Mouse (Mus musculus): ENCODE measurements around the gene Tubb3. TPM values are rescaled to one million over a fixed set of nuclear protein-coding genes. Genes with fewer than 3 reads are reported as not detected.
A peak's percentile ranks its signal among the peaks of the same experiment; 100 is the strongest.
"Not testable (repeated sequence)": the region's sequence is repeated elsewhere in the genome, so short reads cannot be mapped to it uniquely, and the experiment has no call there.

Tubb3 gene
- polyA plus RNA-seq, 1 experiment from 2014 or later: 4.9 TPM

GRCm38 (mm10) chr8:123414255-123414654 lies 3.0 kb downstream of the Tubb3 start:
- Histone ChIP-seq H3K36me3 (no peaks in the 10 kb centered on the region), H3K4me1 (peaks cover 28% of the 10 kb centered on the region), H3K27me3 (replicated peaks) (peaks cover 43% of the 10 kb centered on the region), H3K9me3 (no peaks in the 10 kb centered on the region), H3K4me3 (no peak overlapping the region), H3K9ac (no peak overlapping the region), H3K27ac (replicated peaks) (no peak overlapping the region), H3K4me2 (no peak overlapping the region)
- WGBS: 6% methylated on average over 9 of the region's 9 CpGs
- no peak for ATAC-seq (ENCODE audit: extremely low read depth, insufficient number of reproducible peaks, low FRiP score, low TSS enrichment)

GRCm38 (mm10) chr8:123414997-123415696 lies 3.9 kb downstream of the Tubb3 start:
- H3K9ac ChIP-seq; H3K27ac ChIP-seq (replicated peaks); H3K4me3 ChIP-seq; ATAC-seq (ENCODE audit: extremely low read depth, insufficient number of reproducible peaks, low FRiP score, low TSS enrichment); H3K9me3 ChIP-seq; H3K36me3 ChIP-seq; H3K4me2 ChIP-seq: not testable (repeated sequence)
- peaks cover 19% of the 10 kb centered on the region for H3K4me1 ChIP-seq
- 77% methylated on average over 5 of the region's 5 CpGs for WGBS
- H3K27me3 ChIP-seq (replicated peaks): peaks cover 42% of the 10 kb centered on the region

GRCm38 (mm10) chr8:123415967-123416943 lies 5.0 kb downstream of the Tubb3 start:
- no peak overlapping the region for H3K9ac ChIP-seq
- no peak overlapping the region for H3K4me3 ChIP-seq
- 46% methylated on average over 8 of the region's 8 CpGs for WGBS
- H3K4me1 ChIP-seq: peaks cover 8% of the 10 kb centered on the region
- ATAC-seq (ENCODE audit: extremely low read depth, insufficient number of reproducible peaks, low FRiP score, low TSS enrichment): no peak
- no peak overlapping the region for H3K27ac ChIP-seq (replicated peaks)
- H3K36me3 ChIP-seq: no peaks in the 10 kb centered on the region
- H3K9me3 ChIP-seq: no peaks in the 10 kb centered on the region
- H3K4me2 ChIP-seq: no peak overlapping the region
- H3K27me3 ChIP-seq (replicated peaks): peaks cover 35% of the 10 kb centered on the region

GRCm38 (mm10) chr8:123416944-123417555 lies 5.8 kb downstream of the Tubb3 start:
- Histone ChIP-seq H3K4me2 (no peak overlapping the region), H3K4me1 (peaks cover 2% of the 10 kb centered on the region), H3K27ac (replicated peaks) (no peak overlapping the region), H3K9me3 (no peaks in the 10 kb centered on the region), H3K9ac (no peak overlapping the region), H3K36me3 (no peaks in the 10 kb centered on the region), H3K4me3 (no peak overlapping the region), H3K27me3 (replicated peaks) (peaks cover 31% of the 10 kb centered on the region)
- ATAC-seq (ENCODE audit: extremely low read depth, insufficient number of reproducible peaks, low FRiP score, low TSS enrichment): no peak
- 71% methylated on average over 8 of the region's 8 CpGs for WGBS

- Histone ChIP-seq H3K9ac (no peak overlapping the region), H3K4me2 (no peak overlapping the region), H3K36me3 (no peaks in the 10 kb centered on the region), H3K27ac (replicated peaks) (no peak overlapping the region), H3K9me3 (no peaks in the 10 kb centered on the region), H3K4me1 (peaks cover 4% of the 10 kb centered on the region), H3K27me3 (replicated peaks) (peaks cover 11% of the 10 kb centered on the region), H3K4me3 (no peak overlapping the region)
- WGBS: 76% methylated on average over 4 of the region's 4 CpGs
- no peak for ATAC-seq (ENCODE audit: extremely low read depth, insufficient number of reproducible peaks, low FRiP score, low TSS enrichment)
These were observed 8.5 kb downstream of the Tubb3 start for GRCm38 (mm10) chr8:123419711-123420110.

- Histone ChIP-seq H3K36me3 (no peaks in the 10 kb centered on the region), H3K4me2 (no peak overlapping the region), H3K9me3 (no peaks in the 10 kb centered on the region), H3K4me1 (peaks cover 4% of the 10 kb centered on the region), H3K9ac (no peak overlapping the region), H3K27ac (replicated peaks) (no peak overlapping the region), H3K27me3 (replicated peaks) (peaks cover 11% of the 10 kb centered on the region), H3K4me3 (no peak overlapping the region)
- ATAC-seq (ENCODE audit: extremely low read depth, insufficient number of reproducible peaks, low FRiP score, low TSS enrichment): no peak
- WGBS: 90% methylated on average over 34 of the region's 34 CpGs
These were observed 9.5 kb downstream of the Tubb3 start for GRCm38 (mm10) chr8:123420525-123421281.

GRCm38 (mm10) chr8:123421325-123421724 lies 10.1 kb downstream of the Tubb3 start:
- ATAC-seq (ENCODE audit: extremely low read depth, insufficient number of reproducible peaks, low FRiP score, low TSS enrichment): no peak
- Histone ChIP-seq H3K4me3 (no peak overlapping the region), H3K4me1 (peaks cover 4% of the 10 kb centered on the region), H3K27me3 (replicated peaks) (peaks cover 11% of the 10 kb centered on the region), H3K27ac (replicated peaks) (no peak overlapping the region), H3K9me3 (peaks cover 2% of the 10 kb centered on the region), H3K36me3 (no peaks in the 10 kb centered on the region), H3K9ac (no peak overlapping the region), H3K4me2 (no peak overlapping the region)
- 82% methylated on average over 19 of the region's 19 CpGs for WGBS

- WGBS: 6% methylated on average over 17 of the region's 17 CpGs
- H3K4me3 ChIP-seq: peak overlapping the region; percentile 42
- peaks cover 11% of the 10 kb centered on the region for H3K9me3 ChIP-seq
- H3K4me2 ChIP-seq: peak overlapping the region; percentile 67
- peak overlapping the region; percentile 60 for H3K9ac ChIP-seq
- ATAC-seq (ENCODE audit: extremely low read depth, insufficient number of reproducible peaks, low FRiP score, low TSS enrichment): no peak
- H3K4me1 ChIP-seq: peaks cover 4% of the 10 kb centered on the region
- H3K36me3 ChIP-seq: peaks cover 2% of the 10 kb centered on the region; the same call in 1 of the 2 replicates
- peaks cover 11% of the 10 kb centered on the region for H3K27me3 ChIP-seq (replicated peaks)
- H3K27ac ChIP-seq (replicated peaks): no peak overlapping the region
These were observed 11.0 kb downstream of the Tubb3 start for GRCm38 (mm10) chr8:123422056-123422780.

GRCm38 (mm10) chr8:123422781-123423159 lies 11.5 kb downstream of the Tubb3 start:
- peaks cover 2% of the 10 kb centered on the region; the same call in 1 of the 2 replicates for H3K36me3 ChIP-seq
- H3K27ac ChIP-seq (replicated peaks): no peak overlapping the region
- H3K4me2 ChIP-seq: peak overlapping the region; percentile 67

GRCm38 (mm10) chr8:123423441-123423840 lies 12.2 kb downstream of the Tubb3 start, which contains the start of gene Def8:
Gene Def8, plus strand, starts transcription at chr8:123423527.
- no peak for ATAC-seq (ENCODE audit: extremely low read depth, insufficient number of reproducible peaks, low FRiP score, low TSS enrichment)
- WGBS: 69% methylated on average over 7 of the region's 7 CpGs
- peaks cover 4% of the 10 kb centered on the region for H3K4me1 ChIP-seq
- H3K36me3 ChIP-seq: peaks cover 2% of the 10 kb centered on the region; the same call in 1 of the 2 replicates
- peak within 1 kb of the TSS; percentile 67 for H3K4me2 ChIP-seq
- peak within 1 kb of the TSS; percentile 60 for H3K9ac ChIP-seq
- peak within 1 kb of the TSS; percentile 42 for H3K4me3 ChIP-seq
- peaks cover 23% of the 10 kb centered on the region for H3K9me3 ChIP-seq
- peaks cover 11% of the 10 kb centered on the region for H3K27me3 ChIP-seq (replicated peaks)
- no peak within 1 kb of the TSS for H3K27ac ChIP-seq (replicated peaks)

More at GRCm38 (mm10) chr8:123422781-123423159, 11.5 kb downstream of the Tubb3 start:
- 0 out of 2 replicates have a peak overlapping the region, but pooled peaks have one; percentile 42 for H3K4me3 ChIP-seq
- peaks cover 4% of the 10 kb centered on the region for H3K4me1 ChIP-seq
- ATAC-seq (ENCODE audit: extremely low read depth, insufficient number of reproducible peaks, low FRiP score, low TSS enrichment): no peak
- H3K9me3 ChIP-seq: peaks cover 16% of the 10 kb centered on the region
- H3K9ac ChIP-seq: peak overlapping the region; percentile 41; the same call in 1 of the 2 replicates
- 7% methylated on average over 3 of the region's 3 CpGs for WGBS
- H3K27me3 ChIP-seq (replicated peaks): peaks cover 11% of the 10 kb centered on the region

Data from heart, embryonic 13.5 days (tissue).